Mouse (Mus musculus) hindlimb bud, embryonic 11.5 days (tissue): ENCODE results near the gene Tent5a.

Experiments
- DNase-seq: peaks from one replicate; pipeline ENCODE4 v3.0.0-alpha.2; 2012; ENCODE audit warnings: low read depth, low spot score; ENCODE audit errors: extremely low spot score

The Tent5a gene

DNA sequence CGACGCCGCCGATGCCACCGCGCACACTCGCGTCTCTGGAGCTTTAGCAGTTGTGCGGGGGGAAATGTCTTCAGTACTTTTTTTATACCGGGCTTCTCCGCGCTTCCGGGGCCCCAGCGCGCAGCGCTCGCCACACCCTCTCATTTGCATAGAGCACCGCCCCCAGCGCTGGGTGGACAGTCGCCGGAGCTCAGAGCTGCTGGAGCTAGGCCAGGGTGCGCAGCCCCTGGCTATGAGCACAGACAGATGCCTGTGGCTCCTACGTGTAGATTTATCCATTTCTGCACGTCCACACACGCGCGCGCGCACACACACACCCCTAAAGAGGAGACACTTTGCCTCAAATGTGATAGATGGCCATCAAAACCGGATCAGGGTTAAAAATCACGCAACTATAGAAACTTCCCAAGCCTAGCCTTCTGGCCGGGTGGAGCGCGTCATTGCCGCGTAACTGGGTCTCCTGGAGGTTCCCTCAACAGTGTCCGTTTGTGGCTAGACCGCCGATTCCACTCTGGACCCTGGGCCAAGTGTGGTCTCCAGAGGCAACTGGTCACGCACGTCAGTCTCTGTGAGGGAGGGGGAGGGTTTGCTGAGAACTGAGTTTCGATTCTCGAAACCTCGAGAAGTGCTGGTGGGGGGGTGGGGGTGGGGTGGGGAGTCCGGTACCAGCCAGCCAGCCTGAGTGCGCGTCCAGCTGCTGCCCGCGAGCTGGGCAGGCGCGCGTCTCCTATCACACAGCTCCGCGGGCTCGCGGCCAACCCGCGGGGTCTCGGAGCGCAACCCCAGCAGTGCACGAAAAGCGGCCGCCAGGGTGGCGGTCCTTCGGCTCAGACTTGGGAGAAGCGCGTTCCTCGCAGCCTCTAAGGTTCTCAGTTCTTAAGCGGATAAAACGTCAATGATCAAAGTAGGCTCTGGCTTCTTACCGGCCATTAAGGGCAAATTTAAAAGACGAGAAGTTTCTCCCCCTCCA, at the start of gene Tent5a:
Gene Tent5a (minus strand): TSS at position 107 of the 970 bp plus-strand sequence.
- no peak for DNase-seq

DNA sequence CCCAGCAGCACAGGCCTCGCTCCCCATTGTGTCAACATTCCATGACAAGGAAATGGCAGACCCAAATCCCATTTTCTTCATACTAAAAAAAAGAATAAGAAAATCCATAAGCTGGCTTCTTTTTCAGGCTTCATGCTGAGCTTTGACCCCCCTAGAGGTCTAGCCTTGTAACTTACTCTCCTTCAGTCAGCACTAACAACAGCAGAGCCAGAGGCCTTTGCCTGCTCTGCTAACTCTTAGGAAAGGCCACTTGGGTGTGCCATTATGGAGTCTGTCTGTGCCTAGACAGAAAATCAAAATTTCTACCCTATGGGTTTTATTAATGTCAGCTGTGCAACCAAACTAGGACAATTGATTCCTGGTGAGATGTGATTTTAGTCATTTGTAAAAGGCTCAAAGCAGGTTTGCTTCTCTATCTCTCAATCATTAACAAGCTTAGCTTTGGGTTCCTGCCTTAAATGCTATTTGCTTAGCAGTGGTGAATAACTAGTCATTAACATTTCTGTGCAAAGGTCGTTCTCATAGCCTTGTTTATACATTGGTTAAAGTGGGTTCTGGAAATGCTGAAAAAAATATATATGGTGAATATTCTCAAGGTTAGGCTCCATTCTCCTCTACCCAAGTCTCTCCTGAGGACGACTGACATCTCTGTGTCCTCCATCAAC, 49.6 kb upstream of the Tent5a start:
- no peak for DNase-seq

DNA sequence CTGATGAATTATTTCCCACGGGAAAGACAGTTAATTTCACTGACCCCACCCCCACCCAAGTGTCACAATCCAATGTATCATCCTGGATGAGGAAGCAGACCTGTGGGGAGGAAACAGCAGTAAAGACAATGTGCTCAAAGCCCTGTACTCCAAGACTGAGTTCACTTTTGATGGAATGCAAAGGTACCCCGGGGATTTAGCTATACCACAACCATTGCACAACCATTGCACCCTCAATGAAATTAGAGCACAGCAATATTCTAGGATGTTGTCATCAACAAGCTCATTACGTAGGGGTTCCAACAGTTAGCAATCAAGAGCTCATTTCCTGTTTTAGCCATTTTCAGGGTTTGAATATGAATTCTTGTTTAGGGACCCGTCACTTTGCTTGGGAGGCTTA, 48.0 kb upstream of the Tent5a start:
- DNase-seq = no peak

DNA sequence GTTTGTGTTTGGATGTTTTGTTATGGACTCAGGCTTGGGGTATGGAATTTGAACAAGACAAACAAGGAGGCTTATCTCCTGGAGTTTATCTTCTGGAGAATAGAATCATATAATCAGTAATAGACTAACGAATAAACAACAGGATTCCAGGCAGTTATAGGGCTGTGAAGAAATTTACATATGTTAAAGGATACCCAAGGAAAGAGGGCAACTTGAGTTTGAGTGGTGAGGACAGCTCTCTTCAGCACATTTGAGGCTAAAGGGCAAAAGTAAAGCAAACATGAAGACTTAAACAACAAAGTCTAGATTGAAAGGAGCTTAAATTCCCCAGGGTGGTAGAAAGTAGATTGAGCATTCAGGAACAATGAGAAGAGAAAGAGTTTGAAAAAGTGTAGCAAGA, 44.9 kb upstream of the Tent5a start:
- no peak for DNase-seq

DNA sequence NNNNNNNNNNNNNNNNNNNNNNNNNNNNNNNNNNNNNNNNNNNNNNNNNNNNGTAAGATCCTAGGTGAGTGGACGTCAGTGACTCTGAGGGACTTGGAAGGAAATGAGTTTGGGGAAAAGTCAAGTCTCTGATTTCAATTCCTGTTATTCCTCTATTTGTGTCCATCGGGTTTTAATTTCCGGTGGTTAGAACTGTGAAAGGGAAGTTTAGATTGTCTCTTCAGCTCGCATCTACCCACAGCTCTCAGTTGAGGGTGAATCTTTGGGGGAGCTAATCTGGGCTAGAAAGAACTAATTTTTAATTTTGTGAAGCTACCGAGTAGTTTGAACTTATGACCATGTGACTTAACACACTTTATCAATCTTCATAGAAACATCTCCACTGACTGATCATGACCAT, 42.4 kb upstream of the Tent5a start:
- no peak for DNase-seq

DNA sequence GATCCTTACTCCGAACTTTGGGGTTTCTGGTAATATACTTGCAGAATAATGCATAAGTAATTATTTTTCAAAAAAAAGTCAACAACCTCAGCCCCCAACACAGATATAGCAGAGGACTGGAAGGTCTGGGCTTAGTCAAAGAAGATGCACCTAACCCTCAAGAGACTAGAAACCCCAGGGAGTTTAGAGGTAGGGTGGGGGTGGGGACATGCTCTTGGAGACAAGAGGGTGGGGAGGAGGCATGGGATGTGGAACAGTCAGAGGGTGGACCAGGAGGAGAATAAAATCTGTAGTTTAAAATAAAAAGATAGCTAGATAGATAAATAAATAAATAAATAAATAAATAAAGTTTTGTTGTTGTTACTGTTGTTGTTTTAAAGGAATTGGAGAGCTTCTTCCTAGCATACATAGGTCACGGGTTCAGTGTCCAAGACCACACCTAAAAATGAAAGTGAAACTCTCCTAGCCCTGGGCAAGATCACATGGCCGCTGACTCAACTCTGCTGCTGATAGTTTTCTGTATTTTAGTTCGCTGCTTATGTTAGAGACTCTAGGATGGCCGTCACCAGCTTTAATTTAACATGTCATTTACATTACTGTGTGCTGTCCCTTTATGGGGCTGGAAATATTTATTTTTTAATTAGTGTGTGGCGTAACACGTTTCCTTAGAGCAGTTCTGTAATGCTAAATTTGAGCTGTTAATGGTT, 30.2 kb upstream of the Tent5a start:
- no peak for DNase-seq

DNA sequence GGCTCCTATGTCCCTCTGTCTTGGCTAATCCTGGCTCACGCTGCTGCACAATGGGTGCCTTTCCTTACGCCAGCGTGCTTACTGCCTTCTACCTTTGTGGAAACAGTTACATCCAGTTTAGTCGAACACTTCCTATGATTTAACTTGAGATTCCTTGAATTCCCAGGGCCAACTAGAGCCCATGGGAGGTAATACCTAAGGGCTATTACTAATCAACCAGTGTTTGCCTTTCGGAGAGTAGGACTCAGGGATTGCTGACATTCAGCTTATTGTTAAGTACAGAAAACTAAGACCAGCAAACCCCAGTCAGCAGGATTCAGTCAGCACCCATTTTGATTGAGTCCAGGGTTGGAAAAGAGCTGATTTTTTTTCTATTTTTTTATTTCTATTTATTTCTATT, 28.4 kb upstream of the Tent5a start:
- no peak for DNase-seq

DNA sequence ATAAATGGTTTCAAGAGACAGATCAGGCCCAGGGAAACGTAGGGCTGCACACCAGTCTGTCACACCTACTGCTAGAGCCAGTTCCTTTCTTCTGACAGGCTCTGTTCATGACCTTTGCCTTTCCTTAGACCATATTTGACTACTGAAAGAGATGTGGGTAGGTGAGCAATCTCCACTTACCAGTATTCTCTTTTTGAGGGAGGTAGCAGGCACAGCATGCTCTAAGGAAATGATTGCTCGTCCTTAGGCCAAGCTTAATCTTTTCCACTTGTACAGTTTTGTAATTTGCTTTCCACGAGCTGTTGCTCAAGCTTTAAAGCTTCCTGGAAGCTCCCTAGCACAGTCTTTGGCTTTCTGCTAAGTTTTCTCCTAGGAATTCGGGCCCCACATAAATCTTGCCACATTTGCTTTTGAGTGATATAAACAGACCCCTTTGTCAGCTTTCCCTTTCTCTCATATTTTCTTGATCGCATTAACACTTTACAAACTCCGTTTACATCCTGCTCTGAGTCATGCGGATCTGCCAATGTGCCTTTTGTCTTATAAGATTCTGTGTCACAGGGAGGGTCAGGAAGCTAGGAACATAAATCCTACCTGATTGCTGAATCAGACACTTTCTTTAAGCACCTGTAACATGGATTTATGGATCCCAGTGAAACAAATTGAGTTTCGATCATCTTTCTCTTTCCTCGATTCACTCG, 20.8 kb upstream of the Tent5a start:
- no peak for DNase-seq

DNA sequence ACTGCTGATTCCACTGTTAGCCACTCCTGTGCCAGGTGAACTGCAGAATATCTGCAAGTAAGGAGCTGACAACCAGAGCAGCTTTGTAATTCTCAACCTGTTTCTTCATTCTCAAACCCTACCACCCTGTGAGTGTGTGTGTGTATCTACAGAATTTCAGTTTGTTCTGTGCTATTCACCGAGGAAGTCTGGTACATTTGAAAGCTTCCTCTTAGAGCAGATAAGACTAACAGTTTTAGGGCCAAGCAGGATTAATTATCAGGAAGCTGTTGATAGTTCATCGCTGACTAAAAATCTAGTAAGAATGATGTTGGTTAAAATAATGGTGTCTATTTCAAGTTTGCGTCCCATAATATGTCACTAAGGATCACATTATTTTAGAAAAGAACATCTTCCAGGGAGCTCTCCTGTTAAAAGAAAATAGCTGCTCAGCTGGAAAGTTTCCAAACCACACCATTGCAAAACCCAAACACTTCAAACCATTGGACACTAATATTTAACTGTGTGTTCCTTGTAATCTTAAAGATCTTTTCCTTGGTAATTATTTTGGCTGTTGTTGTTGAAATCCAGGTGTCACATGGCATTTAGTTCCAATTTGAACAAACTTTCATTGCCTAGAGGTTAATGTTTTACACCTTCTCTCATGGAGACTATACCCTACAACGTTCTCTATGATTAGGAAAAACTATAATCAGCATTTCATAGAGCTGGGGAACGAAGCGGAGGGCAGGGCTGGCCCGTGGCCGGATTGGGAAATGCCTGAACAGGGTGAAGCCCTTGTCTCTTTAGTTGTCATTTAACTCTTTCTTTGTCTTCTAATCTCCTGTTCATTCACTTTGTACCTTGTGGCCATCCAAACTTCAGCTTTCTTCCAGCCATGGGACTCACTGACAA, 16.0 kb upstream of the Tent5a start:
- no peak for DNase-seq

DNA sequence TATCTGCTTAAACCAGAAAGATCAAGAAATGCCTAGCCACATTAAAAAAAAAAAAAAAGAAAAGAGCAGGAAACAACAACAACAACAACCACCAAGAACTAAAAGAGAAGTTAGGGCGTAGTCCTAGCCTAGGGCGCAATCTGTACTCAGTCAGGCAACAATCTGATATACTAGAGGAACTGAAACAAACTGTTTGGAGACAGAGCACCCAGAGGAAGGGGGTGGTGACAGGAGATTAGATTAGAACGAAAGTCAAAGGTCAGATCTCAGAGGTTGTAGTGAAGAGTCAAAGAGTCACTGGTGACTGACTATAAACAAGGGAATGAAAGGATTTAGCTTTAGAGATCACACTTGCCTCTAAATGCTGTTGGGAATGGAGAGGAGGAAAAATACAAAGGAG, 13.2 kb upstream of the Tent5a start:
- no peak for DNase-seq

DNA sequence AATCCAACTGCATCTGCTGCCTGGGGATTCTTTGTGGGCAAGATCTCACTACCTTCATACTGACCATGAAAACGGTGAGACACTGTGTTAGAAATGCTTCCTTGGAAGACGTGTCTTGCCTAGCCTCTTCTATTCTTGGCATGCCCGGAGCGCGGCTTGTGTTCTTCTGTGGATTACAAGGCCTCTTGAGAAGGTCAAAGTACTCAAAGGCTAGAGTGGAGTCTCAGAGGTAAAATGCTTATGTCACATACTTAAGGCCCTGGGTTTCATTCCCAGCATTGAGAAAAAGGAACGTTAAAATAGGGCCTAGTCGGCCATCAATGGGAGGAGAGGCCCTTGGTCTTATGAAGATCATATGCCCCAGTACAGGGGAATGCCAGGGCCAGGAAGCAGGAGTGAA, 8.9 kb upstream of the Tent5a start:
- DNase-seq = no peak

DNA sequence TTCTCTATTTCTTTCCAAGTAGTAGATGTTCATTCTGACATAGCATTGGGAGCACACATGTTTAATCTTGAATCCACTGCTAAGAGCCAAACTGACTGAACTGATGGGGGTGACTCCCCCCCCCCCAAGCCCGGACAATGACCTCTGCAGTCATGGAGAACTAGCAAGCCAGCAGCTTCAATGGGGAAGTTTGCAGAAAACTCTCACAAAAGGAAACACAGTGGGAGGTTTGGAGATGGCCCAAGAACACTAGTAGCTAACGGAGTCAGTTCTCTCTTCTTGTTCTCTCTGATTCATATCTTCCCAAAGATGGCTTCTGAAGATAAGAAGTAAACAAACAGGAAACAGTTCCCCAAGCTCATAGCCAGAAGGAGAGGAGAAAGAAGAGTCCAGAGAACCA, 4.4 kb upstream of the Tent5a start:
- no peak for DNase-seq

DNA sequence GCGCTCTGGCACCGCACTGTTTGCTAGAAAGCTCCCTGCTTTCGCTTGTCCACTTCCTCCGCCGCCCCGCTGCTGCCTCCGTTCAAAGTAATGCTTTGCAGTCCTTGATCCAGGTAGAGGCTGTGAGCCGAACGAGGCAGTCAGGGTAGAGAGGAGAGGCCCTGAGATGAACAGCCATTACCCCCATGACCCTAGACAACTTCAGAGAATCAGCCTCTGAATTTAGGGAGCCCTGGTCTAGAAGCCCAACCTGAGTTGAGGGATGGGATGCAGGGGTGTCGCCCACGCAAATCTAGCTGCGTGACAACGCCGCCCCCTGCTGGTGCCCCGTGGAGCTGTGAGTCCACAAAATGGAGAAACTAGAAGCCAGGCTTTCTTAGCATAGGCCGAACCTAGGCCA, 1.1 kb upstream of the Tent5a start:
- DNase-seq = peak; percentile 69

DNA sequence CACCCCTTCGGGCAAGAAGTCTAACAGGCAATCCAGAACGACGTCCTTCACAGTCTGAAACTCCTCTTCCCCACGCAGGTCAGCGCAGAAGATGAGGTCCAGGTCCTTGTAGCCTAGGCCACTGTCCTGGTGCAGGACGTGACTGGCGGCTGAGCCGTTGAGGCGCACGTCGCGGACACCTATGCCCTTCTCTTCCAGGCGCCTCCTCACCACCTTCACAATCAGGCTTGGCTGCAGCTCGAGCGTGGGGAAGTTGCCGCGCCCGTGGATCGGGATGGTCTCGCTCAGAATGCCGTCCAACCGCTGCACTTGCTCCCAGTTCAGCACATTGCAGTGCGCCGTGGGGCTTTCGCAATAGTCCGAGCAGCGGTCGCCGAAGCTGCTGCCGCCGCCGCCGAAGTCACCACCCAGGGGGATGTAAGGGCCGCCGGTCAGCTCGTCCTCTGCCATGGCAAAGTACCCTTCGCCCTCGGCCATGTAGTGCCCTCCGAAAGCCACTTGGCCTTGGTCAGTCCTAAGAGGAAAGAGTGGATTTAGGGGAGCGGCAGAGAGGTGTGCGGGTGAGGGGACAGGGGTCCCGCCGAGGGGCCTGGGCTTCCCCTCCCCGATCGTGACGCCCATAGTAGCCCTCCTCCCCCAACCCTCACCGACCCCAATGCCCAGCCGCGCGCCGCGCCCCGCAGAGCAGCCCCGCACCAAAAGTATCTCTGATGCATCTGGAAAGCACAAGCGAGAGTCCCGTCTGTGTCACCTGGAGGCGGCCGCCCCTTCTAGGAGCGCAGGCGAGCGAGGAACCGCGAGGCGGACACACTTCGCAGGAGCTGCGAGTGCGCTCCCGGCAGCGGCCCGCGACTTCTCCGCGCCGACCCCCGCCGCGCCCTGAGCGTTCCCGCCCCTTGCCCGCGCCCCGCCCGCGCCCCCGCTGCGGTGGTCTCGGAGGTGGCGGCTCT, 581 bp downstream of the Tent5a start:
- no peak for DNase-seq

DNA sequence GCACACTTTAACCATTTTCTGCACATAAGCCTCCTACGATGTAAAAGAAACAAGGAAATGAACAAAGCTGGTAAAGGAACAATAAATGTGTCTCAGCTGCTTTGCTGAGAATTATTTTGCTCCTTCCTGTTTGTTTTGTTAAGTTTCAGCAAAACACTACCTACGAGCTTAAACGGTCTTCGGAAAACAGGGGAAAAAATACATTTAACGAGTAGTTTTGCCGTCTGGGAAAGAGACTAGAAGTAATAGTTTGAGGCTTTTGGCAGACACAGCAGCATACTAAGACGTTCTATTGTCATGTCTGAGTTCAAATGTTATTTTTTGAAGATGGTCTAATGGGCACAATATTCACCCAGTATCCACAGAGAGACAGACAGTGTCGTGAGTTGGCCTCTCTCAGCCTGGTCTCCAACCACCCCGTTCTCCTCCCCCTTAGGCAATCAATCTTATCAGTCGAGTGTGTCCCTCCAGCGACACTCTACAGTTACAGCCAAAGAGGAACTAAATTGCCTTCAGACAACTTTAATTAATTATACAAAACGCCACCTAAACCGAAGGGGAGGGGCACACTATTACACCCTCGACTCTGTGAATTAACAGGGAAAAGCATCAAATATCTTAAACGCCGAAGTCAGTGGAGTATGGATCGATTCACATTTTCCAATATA, 1.8 kb downstream of the Tent5a start:
- no peak for DNase-seq

DNA sequence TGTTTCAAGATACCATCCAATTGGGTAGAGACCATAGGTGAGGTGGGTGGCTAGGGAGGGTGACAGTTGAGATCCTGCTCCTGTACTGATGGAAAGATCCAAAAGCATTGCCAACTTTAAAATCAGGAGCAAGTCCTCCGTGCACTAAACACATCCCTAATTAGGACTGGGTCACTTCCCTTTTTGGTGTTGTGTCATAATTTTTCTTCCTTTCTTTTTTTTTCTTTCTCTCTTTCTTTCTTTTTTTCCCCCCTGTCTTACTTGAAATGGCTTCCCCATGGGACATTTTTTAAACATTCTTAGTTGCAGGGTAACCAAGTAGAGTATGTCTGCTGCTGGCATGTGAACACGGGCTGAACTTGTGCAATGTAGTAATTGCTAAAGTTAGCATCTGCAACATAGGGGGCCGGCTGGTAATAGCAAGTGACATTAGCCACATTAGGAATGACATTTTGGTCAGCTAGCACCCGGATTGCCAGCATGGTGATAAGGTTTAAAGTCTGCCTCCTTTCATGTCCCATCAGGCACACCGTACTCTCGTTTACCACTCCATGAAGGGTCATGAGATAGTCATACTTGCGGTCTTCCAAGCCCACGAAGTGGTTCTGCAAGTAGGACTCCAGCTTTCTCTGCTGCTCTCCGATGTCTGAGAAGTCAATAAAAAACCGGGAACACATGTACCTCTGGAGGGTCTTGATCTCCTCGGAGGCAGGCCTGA, 2.8 kb downstream of the Tent5a start:
- DNase-seq = no peak

DNA sequence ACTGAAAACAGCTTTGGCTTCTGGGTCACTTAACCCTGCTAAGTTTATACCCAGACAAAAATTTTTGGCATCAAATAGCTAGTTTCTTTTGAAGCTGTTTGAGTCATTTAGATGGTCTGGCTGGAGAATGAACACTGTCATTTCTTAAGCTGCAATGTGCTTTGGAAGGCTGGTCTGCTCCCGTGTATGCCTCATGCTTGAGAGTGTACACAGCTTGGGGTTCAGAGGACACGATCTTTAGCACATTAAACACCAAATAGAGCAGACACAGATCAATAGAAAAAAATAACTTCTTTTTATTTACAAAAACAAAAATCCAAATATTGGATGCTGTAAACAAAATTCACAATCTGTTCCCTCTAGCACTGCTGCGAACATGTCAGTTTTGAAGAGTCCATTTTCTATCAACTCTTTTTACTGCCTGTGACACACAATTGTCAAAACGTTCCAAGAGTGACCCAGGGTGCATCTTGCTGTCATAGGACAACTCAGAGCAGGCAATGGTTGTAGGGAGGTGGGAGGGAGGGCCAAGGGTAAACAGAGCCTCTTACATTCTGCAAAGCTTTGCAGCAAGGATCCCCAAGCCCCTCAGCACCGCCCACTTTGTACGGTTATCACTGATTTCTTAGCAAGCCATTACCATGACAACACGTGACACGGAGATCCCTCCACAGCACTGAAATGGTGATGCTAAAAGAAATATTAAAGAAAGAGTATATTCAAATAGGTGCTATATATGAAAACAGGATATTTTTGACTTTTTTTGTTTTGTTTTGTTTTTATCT, 6.8 kb downstream of the Tent5a start:
- DNase-seq = no peak
